Mouse (Mus musculus): ENCODE measurements around the gene Zfr. TPM values are rescaled to one million over a fixed set of nuclear protein-coding genes. Genes with fewer than 3 reads are reported as not detected.
A peak's percentile ranks its signal among the peaks of the same experiment; 100 is the strongest.
"Not testable (repeated sequence)": the region's sequence is repeated elsewhere in the genome, so short reads cannot be mapped to it uniquely, and the experiment has no call there.

The Zfr gene
- polyA plus RNA-seq, 1 experiment from 2014 or later: 135 TPM

DNA sequence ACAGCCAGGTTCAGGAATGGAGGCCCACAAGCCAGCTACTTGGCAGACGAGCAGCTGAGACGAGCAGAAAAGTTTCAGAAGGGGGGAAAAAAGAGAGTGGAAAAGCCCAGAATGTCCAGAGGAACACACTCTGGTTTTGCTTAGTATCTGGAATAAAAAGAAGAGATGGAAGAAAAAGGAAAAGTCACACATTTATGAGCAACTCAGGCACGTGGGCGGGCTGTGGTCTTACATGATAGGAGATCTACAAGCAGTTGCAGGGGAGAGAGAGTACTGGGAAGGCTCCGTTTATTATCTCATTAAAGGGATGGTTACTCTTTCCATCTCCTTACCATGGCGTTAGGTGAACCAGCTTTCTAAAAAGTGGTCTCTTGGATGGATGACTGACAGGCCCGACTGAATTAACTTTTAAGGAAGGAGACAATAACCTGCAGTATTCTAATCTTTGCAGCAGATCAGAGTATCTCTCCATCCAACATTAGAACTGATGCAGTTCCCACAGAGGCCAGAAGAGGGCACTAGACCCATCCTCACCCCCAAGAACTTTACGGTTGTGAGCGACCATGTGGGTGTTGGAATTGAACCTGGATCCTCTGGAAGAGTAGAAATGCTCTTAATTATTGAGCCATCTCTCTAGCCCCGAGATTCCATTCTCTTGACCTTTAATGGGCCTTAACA, 25.7 kb upstream of the Zfr start:
- no peaks in the 10 kb centered on the region for H3K36me3 ChIP-seq
- DNase-seq (ENCODE audit: low spot score): peak; percentile 36
- no peak overlapping the region for H3K4me3 ChIP-seq
- no peaks in the 10 kb centered on the region for H3K9me3 ChIP-seq (replicated peaks)
- H3K27me3 ChIP-seq (ENCODE audit: low read depth, poor library complexity, severe bottlenecking): no peaks in the 10 kb centered on the region
- no peak overlapping the region for H3K27ac ChIP-seq (replicated peaks)
- 67% methylated on average over 10 of the region's 10 CpGs for WGBS
- peaks cover 17% of the 10 kb centered on the region for H3K4me1 ChIP-seq

DNA sequence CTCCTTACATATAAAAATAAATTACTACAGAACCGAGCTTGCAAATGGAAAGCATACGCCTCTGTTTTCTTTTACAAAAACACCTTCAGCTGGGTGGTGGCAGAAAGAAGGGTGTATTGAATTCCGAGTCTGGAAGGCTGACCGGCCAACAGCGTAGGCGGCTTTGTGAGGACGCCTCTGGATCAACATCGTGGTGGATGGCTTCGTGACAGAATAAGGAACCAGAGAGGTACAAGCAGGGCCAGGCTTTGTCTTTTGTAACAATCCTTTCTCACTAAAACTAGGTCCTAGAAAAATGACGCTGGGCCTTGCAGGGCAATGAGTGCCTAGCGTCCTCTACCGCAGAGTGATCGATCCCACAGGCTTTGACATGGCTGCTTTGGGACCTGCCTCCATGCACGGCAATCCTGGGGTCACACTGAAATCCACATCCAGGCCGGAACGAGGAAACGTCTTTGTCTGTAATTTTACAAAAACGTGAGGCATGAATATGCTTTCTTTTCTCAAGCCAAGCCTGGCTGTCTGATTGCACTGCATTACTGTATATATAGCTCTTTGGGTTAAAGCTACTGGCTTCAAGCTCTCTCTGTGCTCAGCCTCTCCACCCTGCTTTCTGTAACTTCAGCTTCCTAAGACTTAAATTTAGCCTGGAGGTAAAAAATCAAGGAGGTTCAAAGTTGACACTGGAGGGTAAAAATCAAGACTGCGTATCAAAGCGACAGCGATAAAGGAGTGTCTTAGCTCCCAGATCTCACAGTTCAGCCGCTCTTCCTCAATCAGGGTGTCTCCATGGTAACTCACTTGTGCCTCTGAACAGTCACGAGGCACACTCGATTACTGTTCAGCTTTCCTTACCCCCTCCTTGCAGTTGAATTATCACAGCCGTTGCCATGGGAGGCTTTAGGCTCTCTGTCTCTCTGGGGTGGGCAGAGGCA, 24.3 kb upstream of the Zfr start:
- Histone ChIP-seq H3K27ac (replicated peaks) (peak overlapping the region; percentile 65), H3K4me3 (peak overlapping the region; percentile 4; the same call in 1 of the 2 replicates), H3K27me3 (ENCODE audit: low read depth, poor library complexity, severe bottlenecking) (no peaks in the 10 kb centered on the region), H3K36me3 (no peaks in the 10 kb centered on the region), H3K4me1 (peaks cover 17% of the 10 kb centered on the region), H3K9me3 (replicated peaks) (peaks cover 11% of the 10 kb centered on the region; the same call in 1 of the 2 replicates)
- WGBS: 80% methylated on average over 25 of the region's 25 CpGs
- peak; percentile 42 for DNase-seq (ENCODE audit: low spot score)

DNA sequence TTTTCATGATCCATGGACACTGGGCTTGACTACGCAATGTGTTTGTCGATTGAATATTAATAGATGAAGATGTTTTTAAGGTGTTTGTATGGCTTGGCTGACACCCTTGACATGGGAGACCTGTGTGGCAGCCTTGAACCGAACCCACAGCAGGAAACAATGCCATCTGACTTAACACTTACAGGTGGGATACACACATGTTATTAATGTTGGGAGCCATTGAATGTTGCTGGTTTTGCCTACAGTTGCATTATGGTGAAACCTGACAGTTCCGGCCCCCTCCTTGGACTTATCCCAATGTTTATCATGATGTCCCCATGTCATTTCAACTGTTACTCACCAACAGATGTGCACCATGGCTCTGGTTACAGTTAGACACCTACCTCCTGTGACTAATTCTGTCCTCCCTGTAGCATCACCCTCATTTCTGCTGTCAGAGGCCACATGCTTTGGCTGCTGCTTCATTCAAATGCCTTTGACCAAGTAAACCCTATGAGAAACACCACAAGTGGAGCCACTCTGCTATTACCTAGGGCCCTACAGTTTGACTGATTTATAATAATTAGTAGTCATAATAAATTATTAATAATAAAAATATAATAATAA, 23.6 kb upstream of the Zfr start:
- Histone ChIP-seq H3K27me3 (ENCODE audit: low read depth, poor library complexity, severe bottlenecking) (no peaks in the 10 kb centered on the region), H3K9me3 (replicated peaks) (peaks cover 11% of the 10 kb centered on the region; the same call in 1 of the 2 replicates), H3K4me1 (peaks cover 17% of the 10 kb centered on the region), H3K27ac (replicated peaks) (no peak overlapping the region), H3K36me3 (no peaks in the 10 kb centered on the region), H3K4me3 (peak overlapping the region; percentile 4; the same call in 1 of the 2 replicates)
- no peak for DNase-seq (ENCODE audit: low spot score)
- 80% methylated on average over 4 of the region's 4 CpGs for WGBS

DNA sequence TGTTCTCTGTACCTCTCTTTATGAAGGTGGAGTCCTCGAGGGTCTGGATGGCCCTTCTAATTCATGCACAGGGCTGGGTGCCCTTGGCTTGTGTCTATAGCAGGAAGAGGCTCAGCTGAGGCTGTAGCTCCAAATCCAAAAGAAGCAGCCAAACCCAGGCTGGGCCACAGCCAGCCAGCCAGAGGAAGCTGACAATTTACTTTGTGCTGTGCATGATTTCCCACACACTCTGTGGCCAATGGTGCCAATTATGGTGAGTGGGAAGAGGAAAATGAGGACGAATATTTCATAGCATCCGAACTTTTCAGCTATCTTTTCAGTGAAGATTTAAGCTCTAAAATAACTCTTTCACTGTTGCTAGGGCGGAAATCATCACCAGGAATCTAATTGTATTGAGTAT, 21.2 kb upstream of the Zfr start:
- peaks cover 17% of the 10 kb centered on the region for H3K4me1 ChIP-seq

DNA sequence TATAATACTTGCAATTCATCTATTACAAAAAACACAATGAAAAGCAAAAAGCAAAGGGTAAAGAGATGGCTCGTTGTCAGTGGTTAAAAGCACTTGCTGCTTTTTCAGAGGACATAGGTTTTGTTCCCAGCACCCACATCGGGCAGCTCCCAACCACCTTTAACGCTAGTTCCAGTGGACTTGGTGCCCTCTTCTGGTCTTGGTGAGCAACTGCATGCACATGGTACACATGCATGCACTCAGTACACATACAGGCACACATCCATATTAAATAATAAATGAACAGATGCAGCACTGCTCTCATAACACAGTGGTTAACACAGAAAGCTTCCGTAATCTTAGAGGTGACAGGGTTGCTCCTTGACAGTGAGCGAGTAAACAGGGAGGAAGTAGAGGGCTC, 20.3 kb upstream of the Zfr start:
- H3K27ac ChIP-seq (replicated peaks): no peak overlapping the region
- 90% methylated on average over 5 of the region's 5 CpGs for WGBS

More for the DNA sequence above, 21.2 kb upstream of the Zfr start:
- Histone ChIP-seq H3K27ac (replicated peaks) (no peak overlapping the region), H3K9me3 (replicated peaks) (peaks cover 11% of the 10 kb centered on the region; the same call in 1 of the 2 replicates), H3K27me3 (ENCODE audit: low read depth, poor library complexity, severe bottlenecking) (no peaks in the 10 kb centered on the region), H3K4me3 (no peak overlapping the region), H3K36me3 (no peaks in the 10 kb centered on the region)
- DNase-seq (ENCODE audit: low spot score): no peak
- 81% methylated on average over 4 of the region's 4 CpGs for WGBS

DNA sequence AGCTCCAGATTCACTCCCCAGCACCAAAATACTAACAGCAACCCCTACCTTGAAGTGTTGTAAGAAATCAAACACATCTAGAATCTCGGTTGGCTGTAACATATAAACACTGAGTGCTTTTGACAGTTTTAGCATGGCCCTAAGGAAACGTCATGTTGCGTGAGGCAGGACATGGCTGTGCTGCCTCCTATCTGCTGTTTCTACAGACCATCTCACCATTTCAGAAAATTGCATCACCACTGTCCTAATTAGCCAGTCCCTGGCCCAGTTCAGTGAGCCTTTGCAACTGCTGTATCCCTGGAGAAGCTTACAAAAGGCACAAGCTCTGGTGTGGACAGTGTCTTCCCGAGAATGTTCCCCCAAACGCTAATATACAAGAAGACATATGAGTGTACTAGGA, 16.7 kb upstream of the Zfr start:
- Histone ChIP-seq H3K9me3 (replicated peaks) (peaks cover 11% of the 10 kb centered on the region; the same call in 1 of the 2 replicates), H3K27ac (replicated peaks) (no peak overlapping the region), H3K27me3 (ENCODE audit: low read depth, poor library complexity, severe bottlenecking) (no peaks in the 10 kb centered on the region), H3K4me3 (no peak overlapping the region), H3K4me1 (no peaks in the 10 kb centered on the region), H3K36me3 (no peaks in the 10 kb centered on the region)
- WGBS: 86% methylated on average over 5 of the region's 5 CpGs
- DNase-seq (ENCODE audit: low spot score): no peak

More for the DNA sequence above, 20.3 kb upstream of the Zfr start:
- H3K9me3 ChIP-seq (replicated peaks): peaks cover 11% of the 10 kb centered on the region; the same call in 1 of the 2 replicates
- no peak overlapping the region for H3K4me3 ChIP-seq
- H3K27me3 ChIP-seq (ENCODE audit: low read depth, poor library complexity, severe bottlenecking): no peaks in the 10 kb centered on the region
- H3K36me3 ChIP-seq: no peaks in the 10 kb centered on the region
- DNase-seq (ENCODE audit: low spot score): no peak
- peaks cover 17% of the 10 kb centered on the region for H3K4me1 ChIP-seq

DNA sequence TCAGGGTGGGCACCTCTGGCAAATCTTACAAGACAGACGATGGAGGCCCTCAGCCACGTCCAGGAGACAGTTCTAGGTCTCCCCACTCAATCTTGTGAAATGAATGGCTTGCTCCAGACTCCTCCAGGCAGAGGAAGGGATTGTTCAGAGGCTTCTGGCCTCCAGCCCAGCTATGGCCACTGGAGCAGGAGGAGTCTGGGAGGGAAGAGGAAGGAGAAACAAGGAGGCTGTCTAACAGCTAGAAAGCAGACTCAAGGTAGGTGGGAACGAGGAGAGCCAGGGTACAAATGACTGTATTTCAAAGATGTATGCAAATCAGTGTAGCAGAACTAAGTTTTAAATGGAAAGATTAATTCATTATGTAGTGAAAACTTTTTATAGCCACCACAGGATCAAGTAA, 13.9 kb upstream of the Zfr start:
- WGBS: 77% methylated on average over 3 of the region's 3 CpGs
- Histone ChIP-seq H3K4me1 (no peaks in the 10 kb centered on the region), H3K9me3 (replicated peaks) (no peaks in the 10 kb centered on the region; the same call in 1 of the 2 replicates), H3K27me3 (ENCODE audit: low read depth, poor library complexity, severe bottlenecking) (no peaks in the 10 kb centered on the region), H3K27ac (replicated peaks) (no peak overlapping the region), H3K36me3 (no peaks in the 10 kb centered on the region), H3K4me3 (no peak overlapping the region)
- no peak for DNase-seq (ENCODE audit: low spot score)

DNA sequence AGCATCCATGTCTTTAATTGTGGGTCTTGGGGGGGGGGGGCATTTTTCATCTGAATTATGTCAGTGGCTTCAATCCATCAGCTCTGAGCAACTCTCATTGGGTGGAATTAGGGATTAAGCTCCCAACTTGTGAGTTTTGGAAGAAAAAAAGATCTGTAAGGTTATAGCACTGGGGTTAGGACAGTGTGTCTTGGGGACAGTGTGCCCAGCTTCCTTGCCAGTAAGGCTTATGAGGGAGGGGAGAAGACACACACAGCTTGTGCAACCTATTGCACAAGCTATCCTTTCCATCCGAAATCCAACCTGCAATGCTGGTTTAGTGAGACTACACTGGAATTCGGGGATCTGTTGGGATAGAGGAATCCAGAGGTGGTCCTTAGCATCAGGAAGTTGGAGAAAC, 12.8 kb upstream of the Zfr start:
- no peak for DNase-seq (ENCODE audit: low spot score)
- Histone ChIP-seq H3K27ac (replicated peaks) (no peak overlapping the region), H3K27me3 (ENCODE audit: low read depth, poor library complexity, severe bottlenecking) (no peaks in the 10 kb centered on the region), H3K36me3 (no peaks in the 10 kb centered on the region), H3K4me1 (no peaks in the 10 kb centered on the region), H3K4me3 (no peak overlapping the region), H3K9me3 (replicated peaks) (no peaks in the 10 kb centered on the region; the same call in 1 of the 2 replicates)
- WGBS: 88% methylated on average over 2 of the region's 2 CpGs

DNA sequence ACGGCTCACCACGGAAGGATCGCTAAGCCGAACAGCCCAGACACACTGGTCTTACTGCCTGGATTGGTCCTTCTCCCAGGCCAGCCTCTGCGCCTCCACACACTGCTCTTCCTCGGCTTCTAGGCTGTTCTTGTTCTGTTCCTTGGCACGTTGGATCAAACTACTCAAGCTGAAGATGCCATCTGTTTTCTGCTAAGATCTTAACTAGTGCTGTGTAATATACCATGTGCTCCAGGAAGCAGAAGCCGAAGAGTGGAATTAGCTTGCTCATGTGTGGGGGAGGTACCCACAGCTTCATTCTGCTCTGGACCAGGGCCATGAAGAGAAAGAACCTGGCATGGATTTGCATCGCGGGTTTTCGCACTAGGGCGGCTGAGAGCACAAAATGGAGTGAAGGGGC, 11.2 kb upstream of the Zfr start:
- no peak for DNase-seq (ENCODE audit: low spot score)
- Histone ChIP-seq H3K27ac (replicated peaks) (no peak overlapping the region), H3K4me1 (no peaks in the 10 kb centered on the region), H3K4me3 (no peak overlapping the region), H3K36me3 (no peaks in the 10 kb centered on the region), H3K9me3 (replicated peaks) (no peaks in the 10 kb centered on the region; the same call in 1 of the 2 replicates), H3K27me3 (ENCODE audit: low read depth, poor library complexity, severe bottlenecking) (no peaks in the 10 kb centered on the region)
- WGBS: 92% methylated on average over 12 of the region's 12 CpGs

DNA sequence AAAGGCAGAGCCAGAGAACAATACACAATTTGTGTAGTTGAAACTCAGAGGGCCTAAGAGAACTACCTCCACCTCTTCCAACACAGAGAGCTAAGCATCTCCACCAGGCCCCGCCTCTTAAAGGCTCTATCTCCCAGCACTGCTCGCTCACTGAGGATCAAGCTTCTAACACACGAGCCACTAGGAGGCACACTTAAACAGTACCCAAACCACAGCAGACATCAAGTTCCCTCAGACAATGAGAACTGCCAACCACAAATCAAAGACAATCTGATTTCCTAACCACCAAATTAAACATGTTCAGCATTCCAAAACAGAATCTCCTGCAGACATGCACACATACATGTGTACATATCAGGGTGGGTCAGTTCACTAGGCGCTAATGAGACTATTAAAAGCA, 9.4 kb upstream of the Zfr start:
- DNase-seq (ENCODE audit: low spot score): no peak

DNA sequence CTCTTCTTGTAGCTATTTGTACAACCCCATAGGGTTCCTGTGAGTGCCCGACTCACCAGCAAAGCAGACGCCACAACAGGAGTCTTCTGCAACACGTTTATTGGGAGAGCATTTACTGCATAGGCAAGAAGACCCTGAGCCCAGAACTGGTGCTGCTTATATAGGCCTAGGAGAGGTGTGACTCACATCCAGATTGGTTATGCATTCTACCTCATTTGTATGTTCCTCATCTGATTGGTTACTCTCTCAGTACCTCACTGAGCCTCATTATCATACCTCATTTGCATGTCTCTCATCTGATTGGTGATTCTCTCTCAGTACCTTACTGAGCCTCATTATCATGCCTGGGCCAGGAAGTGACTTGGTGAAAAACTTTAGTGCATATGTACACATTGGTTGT, 8.7 kb upstream of the Zfr start:
- H3K27me3 ChIP-seq (ENCODE audit: low read depth, poor library complexity, severe bottlenecking): not testable (repeated sequence)

More for the DNA sequence above, 9.4 kb upstream of the Zfr start:
- Histone ChIP-seq H3K27ac (replicated peaks) (no peak overlapping the region), H3K9me3 (replicated peaks) (no peaks in the 10 kb centered on the region; the same call in 1 of the 2 replicates), H3K36me3 (no peaks in the 10 kb centered on the region), H3K4me3 (no peak overlapping the region), H3K27me3 (ENCODE audit: low read depth, poor library complexity, severe bottlenecking) (no peaks in the 10 kb centered on the region), H3K4me1 (no peaks in the 10 kb centered on the region)
- WGBS: 78% methylated on average over 4 of the region's 4 CpGs

DNA sequence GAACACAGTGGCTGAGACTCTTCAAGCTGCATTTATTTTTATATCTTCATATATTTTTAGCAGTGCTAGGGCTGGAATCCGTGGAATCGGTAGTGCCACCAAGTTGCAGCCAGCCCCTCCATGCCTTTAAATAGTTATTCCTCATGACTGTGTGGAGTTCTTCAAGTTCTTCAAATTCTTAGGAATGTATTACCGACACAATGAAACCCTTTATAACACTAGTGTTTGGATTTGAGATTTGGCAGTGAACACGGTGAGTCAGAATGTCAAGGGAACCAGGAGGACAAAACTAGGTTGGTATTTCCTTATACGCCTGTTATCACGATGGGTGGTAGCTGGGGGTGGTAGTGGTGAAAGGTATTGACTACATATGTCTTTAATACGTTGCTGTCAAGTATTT, 6.4 kb upstream of the Zfr start:
- Histone ChIP-seq H3K4me3 (no peak overlapping the region), H3K9me3 (replicated peaks) (no peaks in the 10 kb centered on the region; the same call in 1 of the 2 replicates), H3K36me3 (no peaks in the 10 kb centered on the region), H3K27ac (replicated peaks) (no peak overlapping the region), H3K4me1 (peaks cover 7% of the 10 kb centered on the region), H3K27me3 (ENCODE audit: low read depth, poor library complexity, severe bottlenecking) (peaks cover 8% of the 10 kb centered on the region; the same call in 1 of the 2 replicates)
- DNase-seq (ENCODE audit: low spot score): no peak
- 84% methylated on average over 7 of the region's 7 CpGs for WGBS

More for the DNA sequence above, 8.7 kb upstream of the Zfr start:
- H3K9me3 ChIP-seq (replicated peaks); DNase-seq (ENCODE audit: low spot score); H3K36me3 ChIP-seq; H3K4me3 ChIP-seq; H3K4me1 ChIP-seq; H3K27ac ChIP-seq (replicated peaks): not testable (repeated sequence)
- 88% methylated on average over 3 of the region's 3 CpGs for WGBS
